Mouse (Mus musculus): Measurements from ENCODE around the gene Taldo1. TPM values are rescaled to one million over a fixed set of nuclear protein-coding genes. Genes with fewer than 3 reads are reported as not detected.
A peak's percentile ranks its signal among the peaks of the same experiment; 100 is the strongest.
"Not testable (repeated sequence)": the region's sequence is repeated elsewhere in the genome, so short reads cannot be mapped to it uniquely, and the experiment has no call there.

Taldo1 gene
- polyA plus RNA-seq, 1 experiment = 554 TPM

GRCm38 (mm10) chr7:141381068-141381835 is 10.7 kb upstream of the Taldo1 start:
- DNase-seq (ENCODE audit: low read depth, low spot score) = no peak

GRCm38 (mm10) chr7:141387807-141388486 is 4.1 kb upstream of the Taldo1 start:
- 36% methylated on average over 2 of the region's 2 CpGs for WGBS

More at GRCm38 (mm10) chr7:141381068-141381835, 10.7 kb upstream of the Taldo1 start:
- 57% methylated on average over 4 of the region's 4 CpGs for WGBS

GRCm38 (mm10) chr7:141388487-141389109 is 3.4 kb upstream of the Taldo1 start:
- WGBS = 26% methylated on average over 3 of the region's 3 CpGs
- DNase-seq (ENCODE audit: low read depth, low spot score) = no peak

More at GRCm38 (mm10) chr7:141387807-141388486, 4.1 kb upstream of the Taldo1 start:
- DNase-seq (ENCODE audit: low read depth, low spot score) = no peak

GRCm38 (mm10) chr7:141390326-141391259 is 1.4 kb upstream of the Taldo1 start:
- no peak for DNase-seq (ENCODE audit: low read depth, low spot score)

GRCm38 (mm10) chr7:141392552-141393222 is 688 bp downstream of the Taldo1 start:
- DNase-seq (ENCODE audit: low read depth, low spot score) = no peak
- WGBS = 7% methylated on average over 9 of the region's 9 CpGs

More at GRCm38 (mm10) chr7:141390326-141391259, 1.4 kb upstream of the Taldo1 start:
- WGBS = 23% methylated on average over 9 of the region's 9 CpGs

GRCm38 (mm10) chr7:141394158-141394557 is 2.2 kb downstream of the Taldo1 start:
- no peak for DNase-seq (ENCODE audit: low read depth, low spot score)
- WGBS = 44% methylated on average over 7 of the region's 7 CpGs

- 20% methylated on average over 6 of the region's 6 CpGs for WGBS
- DNase-seq (ENCODE audit: low read depth, low spot score) = no peak
Observed at GRCm38 (mm10) chr7:141394771-141395170, 2.8 kb downstream of the Taldo1 start.

GRCm38 (mm10) chr7:141395348-141395747 is 3.3 kb downstream of the Taldo1 start:
- WGBS = 65% methylated on average over 1 of the region's 1 CpGs
- DNase-seq (ENCODE audit: low read depth, low spot score) = no peak

GRCm38 (mm10) chr7:141403305-141403704 is 11.3 kb downstream of the Taldo1 start:
- WGBS = 28% methylated on average over 5 of the region's 5 CpGs
- DNase-seq (ENCODE audit: low read depth, low spot score) = no peak

GRCm38 (mm10) chr7:141405466-141405865 is 13.5 kb downstream of the Taldo1 start:
- 57% methylated on average over 4 of the region's 4 CpGs for WGBS
- DNase-seq (ENCODE audit: low read depth, low spot score) = no peak

- 93% methylated on average over 7 of the region's 7 CpGs for WGBS
Observed at GRCm38 (mm10) chr7:141407670-141408069, 15.7 kb downstream of the Taldo1 start.

GRCm38 (mm10) chr7:141408833-141409232 is 16.8 kb downstream of the Taldo1 start:
- peak; percentile 75 for DNase-seq (ENCODE audit: low read depth, low spot score)
- WGBS = 8% methylated on average over 11 of the region's 11 CpGs

More at GRCm38 (mm10) chr7:141407670-141408069, 15.7 kb downstream of the Taldo1 start:
- not testable (repeated sequence) for DNase-seq (ENCODE audit: low read depth, low spot score)

- 91% methylated on average over 8 of the region's 8 CpGs for WGBS
- DNase-seq (ENCODE audit: low read depth, low spot score) = no peak
Observed at GRCm38 (mm10) chr7:141410631-141411030, 18.6 kb downstream of the Taldo1 start.

- WGBS = 95% methylated on average over 1 of the region's 1 CpGs
- DNase-seq (ENCODE audit: low read depth, low spot score) = no peak
Observed at GRCm38 (mm10) chr7:141411667-141412066, 19.7 kb downstream of the Taldo1 start.

- WGBS = 2% methylated on average over 16 of the region's 16 CpGs
- no peak for DNase-seq (ENCODE audit: low read depth, low spot score)
Observed at GRCm38 (mm10) chr7:141413331-141413730, 21.3 kb downstream of the Taldo1 start.

GRCm38 (mm10) chr7:141413809-141414584 is 22.0 kb downstream of the Taldo1 start, which contains the start of gene Gatd1:
Gatd1 (minus strand) TSS chr7:141414136.
- WGBS = under 1% methylated on average over 53 of the region's 56 CpGs
- DNase-seq (ENCODE audit: low read depth, low spot score) = peak; percentile 98

- 82% methylated on average over 6 of the region's 6 CpGs for WGBS
- DNase-seq (ENCODE audit: low read depth, low spot score) = no peak
Observed at GRCm38 (mm10) chr7:141416144-141416841, 24.3 kb downstream of the Taldo1 start.

Measured in large intestine, adult 2 months (tissue).